Mouse (Mus musculus) right cerebral cortex, postnatal 14 days (tissue): Measurements from ENCODE around the gene Gm10644.
"Not testable (repeated sequence)": the region's sequence is repeated elsewhere in the genome, so short reads cannot be mapped to it uniquely, and the experiment has no call there.

Source experiments
- DNase-seq: peaks from one replicate; pipeline ENCODE4 v3.0.0; 2022

Gm10644 gene

GRCm38 (mm10) chr8:83955106-83955957 lies at the start of gene Gm10644, which contains the start of gene Asf1b:
Gm10644 (minus strand) TSS chr8:83955205.
Asf1b (plus strand) TSS chr8:83955507.
- DNase-seq, result peak; percentile 99

- peak; percentile 88 for DNase-seq
These were observed 49.7 kb upstream of the Gm10644 start for GRCm38 (mm10) chr8:84004533-84005201.

DNA sequence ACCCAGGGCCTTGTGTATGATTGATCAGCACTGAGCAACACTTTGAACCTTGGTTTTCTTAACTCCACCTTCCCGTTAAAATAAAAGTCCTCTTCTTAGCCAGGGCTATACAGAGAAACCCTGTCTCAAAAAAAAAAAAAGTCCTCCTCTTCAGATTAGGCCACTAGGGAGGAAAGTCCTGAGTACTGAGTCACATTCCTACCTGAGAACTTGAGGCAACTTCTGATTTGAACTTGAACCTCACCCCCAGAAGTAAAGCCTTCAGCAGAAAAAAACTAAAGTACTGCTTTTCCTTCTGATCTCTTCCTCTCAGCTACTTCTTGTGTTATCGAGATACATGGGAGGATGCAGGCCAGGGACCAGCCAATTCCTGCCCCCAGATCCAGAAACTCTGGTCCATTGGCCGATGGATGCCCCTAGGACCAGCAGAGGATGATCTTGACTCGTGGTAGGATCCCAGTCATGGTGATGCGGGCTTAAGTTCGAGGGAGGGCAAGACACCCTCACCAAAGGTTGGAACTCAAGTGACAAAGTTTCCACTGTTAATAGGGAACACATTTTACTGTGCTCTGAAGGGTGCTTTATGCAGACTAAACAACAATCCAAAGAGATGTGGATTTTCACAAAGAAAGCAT lies 48.7 kb upstream of the Gm10644 start:
- DNase-seq, result no peak

DNA sequence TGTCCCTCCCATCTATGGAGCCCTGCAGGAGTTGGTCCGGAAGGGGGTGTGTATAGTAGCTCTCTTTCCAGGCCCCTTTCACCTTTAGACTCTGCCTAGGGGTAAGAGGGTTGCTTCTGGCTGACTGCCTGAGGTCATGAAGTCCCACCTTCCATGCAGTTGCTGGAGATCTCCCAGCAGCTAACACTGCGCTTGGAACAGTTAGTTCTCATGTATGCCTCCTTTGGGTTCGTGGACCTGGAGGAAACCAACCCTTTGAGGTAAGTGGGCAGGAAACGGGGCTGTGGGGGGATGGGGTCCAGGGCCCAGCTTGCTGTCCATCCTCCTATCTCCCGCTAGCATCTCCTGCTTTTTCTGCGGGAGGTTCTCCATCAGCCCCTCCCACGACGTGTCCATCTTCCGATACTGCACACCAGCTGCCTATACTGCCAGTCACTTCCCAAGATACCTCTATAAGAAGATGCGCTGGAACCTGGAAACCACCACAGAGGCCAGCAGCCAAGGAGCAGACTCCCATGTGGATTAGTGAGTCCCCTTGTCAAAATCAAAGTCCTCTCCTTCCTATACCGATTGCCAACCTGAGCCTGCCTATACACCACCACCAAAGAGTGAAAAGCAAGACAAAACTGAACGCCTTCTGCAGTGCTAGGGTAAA lies 48.1 kb upstream of the Gm10644 start:
- DNase-seq, result no peak

DNA sequence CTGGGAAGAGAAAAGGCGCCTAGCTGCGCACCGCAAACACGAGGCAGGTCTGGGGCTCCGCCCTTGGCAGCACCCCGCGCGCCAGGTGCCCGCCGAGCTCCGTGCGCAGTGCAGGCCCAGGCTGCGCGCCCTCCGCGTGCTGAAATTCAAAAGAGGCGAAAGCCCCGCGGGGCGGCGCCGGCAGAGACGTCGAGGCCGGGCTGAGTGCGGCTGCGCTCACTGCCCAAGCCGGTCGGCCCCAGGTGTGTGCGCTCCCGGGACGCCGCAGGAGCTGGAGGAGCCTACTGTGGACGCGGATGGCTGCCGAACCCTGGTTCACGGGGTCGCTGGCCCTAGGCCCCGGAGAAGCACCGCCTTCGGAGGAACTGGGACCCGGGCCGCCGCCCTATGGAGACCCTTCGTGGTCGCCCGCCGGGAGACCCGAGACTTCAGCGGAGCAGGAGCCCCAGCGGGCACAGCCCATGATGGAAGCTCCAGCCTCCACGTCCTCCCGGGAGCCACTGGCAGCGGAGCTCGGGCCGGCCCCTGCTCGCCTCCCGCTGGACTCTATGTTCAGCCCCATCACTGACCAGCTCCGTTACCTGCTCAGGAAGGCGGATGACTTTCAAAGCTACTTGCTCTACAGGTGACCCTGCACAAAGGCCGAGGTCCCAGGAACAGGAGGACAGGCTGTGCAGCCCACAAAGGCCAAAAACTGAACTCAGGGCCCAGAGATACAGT lies 46.4 kb upstream of the Gm10644 start, which contains the start of gene 1700067K01Rik:
Gene 1700067K01Rik (plus strand): TSS at position 222 of the 720 bp plus-strand sequence.
- no peak for DNase-seq

- no peak for DNase-seq
These were observed 44.8 kb upstream of the Gm10644 start for GRCm38 (mm10) chr8:83999825-84000224.

GRCm38 (mm10) chr8:83999057-83999705 lies 44.2 kb upstream of the Gm10644 start:
- no peak for DNase-seq

GRCm38 (mm10) chr8:83998231-83999056 lies 43.4 kb upstream of the Gm10644 start:
- peak; percentile 56 for DNase-seq

GRCm38 (mm10) chr8:83997511-83998141 lies 42.6 kb upstream of the Gm10644 start, which contains the start of gene Samd1:
Samd1 (plus strand) TSS chr8:83997672.
- DNase-seq, result peak; percentile 62

DNA sequence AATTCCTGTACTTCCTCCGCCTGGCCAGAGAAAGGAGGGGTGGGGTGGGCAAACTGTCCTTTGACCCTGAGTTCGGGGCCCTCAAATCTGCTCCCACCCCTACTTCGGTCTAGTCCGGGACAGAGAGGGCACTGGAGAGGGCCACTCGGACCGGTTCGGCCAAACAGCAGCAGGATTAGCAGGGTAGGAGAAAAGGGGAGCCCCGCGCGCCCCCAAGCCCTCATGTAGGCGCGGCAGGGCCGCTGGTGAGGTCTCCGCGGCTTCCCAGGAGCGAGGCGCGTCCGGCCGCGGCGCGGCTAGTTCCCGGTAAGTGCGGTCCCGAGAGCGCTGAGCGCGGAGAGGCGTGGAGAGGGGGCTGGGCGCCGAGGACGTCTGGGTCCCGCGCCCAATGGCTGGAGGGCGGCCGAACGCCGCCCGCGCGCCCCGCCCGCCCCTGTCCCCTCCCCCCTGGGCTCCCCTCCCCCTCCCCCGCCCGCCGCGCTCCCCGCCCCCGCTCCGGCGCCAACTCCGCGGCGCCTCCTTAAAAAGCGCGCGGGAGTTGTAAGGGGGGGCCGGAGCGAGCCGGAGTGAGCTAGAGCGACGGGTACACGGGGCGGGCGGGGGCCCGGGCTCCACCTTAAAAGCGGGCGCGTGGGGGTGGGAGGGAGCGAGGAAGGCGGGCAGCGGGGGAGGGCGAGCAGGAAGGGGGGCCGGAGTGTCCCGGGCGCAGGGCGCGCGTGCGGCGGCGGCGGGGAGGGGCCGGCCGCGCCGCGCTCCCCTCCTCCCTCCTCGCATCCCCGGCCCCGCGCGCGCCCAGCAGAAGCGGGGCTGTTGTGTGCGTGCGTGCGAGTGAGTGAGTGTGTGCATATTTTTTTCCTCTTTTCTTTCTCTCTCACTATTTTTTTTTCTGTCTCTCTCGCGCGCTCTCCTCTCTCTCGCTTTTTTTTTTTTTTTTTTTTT lies 41.8 kb upstream of the Gm10644 start:
- peak; percentile 84 for DNase-seq

- DNase-seq, result peak; percentile 29
These were observed 41.0 kb upstream of the Gm10644 start for GRCm38 (mm10) chr8:83995973-83996372.

DNA sequence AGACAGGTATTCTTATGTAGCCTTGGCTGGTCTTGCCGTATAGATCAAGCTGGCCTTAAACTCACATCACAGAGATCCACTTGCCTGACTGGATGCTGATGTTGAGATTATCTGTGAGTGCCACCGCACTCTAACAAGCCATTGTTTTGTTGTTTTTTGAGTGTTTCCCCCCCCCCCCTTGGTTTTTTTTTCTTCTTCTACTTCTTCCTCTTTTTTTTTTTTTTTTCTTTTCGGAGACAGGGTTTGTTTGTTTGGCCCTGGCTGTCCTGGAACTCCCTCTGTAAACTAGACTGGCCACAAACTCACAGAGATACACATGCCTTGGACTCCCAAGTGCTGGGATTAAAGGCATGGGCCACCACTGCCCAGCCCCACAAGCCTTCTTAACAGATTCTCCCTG lies 39.0 kb upstream of the Gm10644 start:
- no peak for DNase-seq

GRCm38 (mm10) chr8:83992488-83992887 lies 37.5 kb upstream of the Gm10644 start:
- no peak for DNase-seq

GRCm38 (mm10) chr8:83990170-83990569 lies 35.2 kb upstream of the Gm10644 start:
- DNase-seq, result no peak

- no peak for DNase-seq
These were observed 34.2 kb upstream of the Gm10644 start for GRCm38 (mm10) chr8:83989243-83989642.

DNA sequence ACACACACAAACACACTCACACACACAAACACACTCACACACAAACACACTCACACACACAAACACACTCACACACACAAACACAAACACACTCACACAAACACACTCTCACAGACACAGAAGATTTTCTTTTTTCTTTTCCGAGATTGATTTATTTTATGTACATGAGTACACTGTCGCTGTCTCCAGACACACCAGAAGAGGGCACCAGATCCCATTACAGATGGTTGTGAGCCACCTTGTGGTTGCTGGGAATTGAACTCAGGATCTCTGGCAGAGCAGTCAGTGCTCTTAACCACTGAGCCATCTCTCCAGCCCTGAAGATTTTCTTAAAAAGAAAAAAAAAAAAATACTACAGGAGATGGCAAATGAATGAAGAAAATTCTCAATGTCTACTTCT lies 28.2 kb upstream of the Gm10644 start:
- not testable (repeated sequence) for DNase-seq

- DNase-seq, result no peak
These were observed 27.4 kb upstream of the Gm10644 start for GRCm38 (mm10) chr8:83982449-83982848.

DNA sequence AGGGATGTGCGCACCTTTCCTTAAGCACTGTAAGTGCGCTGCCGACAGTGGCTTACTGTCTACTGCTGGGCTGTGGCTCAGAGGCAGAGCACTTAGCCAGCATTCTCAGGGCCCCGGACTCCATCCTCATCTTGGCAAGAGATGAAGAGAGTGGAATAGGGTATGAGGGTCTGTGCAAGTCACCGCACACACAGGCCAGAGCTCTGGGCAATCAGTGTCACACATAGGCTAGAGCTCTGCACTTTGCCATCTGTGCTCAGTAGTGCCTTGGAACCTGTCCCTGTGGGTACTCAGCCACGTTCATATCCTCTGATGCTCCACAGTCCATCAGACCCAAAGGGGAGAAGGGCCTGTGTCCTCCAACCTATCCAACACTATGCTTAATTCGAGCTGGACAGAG lies 26.5 kb upstream of the Gm10644 start:
- no peak for DNase-seq

DNA sequence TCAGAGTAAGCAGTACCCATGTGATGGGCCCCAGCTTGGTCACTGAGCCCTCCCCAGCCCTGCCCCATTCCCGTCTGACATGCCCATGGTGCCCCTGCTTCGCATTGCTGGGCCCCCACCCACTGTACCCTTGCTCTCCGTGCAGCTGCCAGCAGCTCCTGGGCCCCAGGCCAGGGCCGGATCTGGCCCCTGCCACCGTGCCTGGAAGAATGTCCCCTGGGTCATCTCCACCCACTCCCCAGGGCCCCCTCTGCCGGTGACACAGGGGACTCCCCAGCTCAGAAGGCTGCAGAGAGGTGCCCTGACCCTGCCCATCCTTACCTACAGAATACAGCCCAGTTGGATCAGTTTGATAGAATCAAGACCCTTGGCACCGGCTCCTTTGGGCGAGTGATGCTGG lies 25.8 kb upstream of the Gm10644 start:
- no peak for DNase-seq
